Mouse (Mus musculus) mouse trophoblast stem cell (cell line): ENCODE data around the gene Iqsec2.
"Not testable (repeated sequence)": the region's sequence is repeated elsewhere in the genome, so short reads cannot be mapped to it uniquely, and the experiment has no call there.

Experiments used
- in situ Hi-C, 2 experiments: fragments of 300-500 bp; cut with MseI, MboI; formaldehyde crosslinking; loops; 2 replicates in 1 of 2; 3 replicates in 1 of 2; pipeline ENCODE4 v1.15.1; 2025

Iqsec2 gene

GRCm38 (mm10) chrX:152178843-152179545, 34.9 kb downstream of the Iqsec2 start:
- in situ Hi-C loops: no loop called here

DNA sequence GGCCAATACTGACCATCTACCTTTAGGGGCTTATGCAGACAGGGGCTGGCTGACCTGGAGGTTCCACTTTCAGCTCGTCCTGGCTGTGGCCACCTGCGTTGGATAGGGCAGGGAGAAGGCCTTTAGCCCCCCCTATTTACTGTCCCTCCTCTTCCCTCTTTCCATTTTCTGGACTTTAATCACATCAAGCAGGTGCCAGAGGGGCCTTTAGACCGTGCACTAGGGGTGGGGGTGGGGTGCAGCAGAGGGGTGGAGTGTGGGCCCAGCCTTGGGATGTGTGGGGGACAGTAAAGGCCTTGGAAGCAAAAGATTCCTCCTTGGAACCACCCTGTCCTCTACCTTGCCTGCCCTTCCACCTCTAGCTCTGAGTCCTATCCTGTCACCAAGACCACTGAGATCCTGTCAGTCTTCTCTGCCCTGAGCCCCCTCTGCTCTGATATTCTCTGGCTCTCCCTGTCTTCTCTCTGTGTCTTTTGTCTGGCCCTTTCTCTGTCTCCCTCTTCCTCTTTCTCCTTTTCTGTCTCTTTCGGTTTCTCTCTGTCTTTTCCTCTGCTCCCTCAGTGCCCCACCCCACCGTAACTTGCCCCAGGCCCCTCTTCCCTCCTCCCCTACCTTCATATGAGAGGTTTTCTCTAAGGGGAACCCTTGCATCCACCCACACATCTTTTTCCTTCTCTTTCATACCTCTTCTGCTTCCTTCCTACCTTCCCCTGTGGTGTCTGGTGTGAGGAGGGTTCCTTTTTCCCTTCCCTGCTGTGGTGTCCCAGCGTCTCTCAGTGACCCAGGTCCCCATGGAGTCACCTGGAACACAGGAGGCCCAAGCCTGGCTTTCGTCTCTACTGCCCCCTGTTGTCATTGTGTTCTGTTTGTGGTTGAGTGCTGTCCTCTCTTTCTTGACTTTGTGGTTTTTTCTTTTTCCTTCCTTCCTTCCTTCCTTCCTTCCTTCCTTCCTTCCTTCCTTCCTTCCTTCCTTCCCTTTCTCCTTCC, 35.9 kb downstream of the Iqsec2 start:
- in situ Hi-C loops: no loop called here

GRCm38 (mm10) chrX:152187151-152187550, 43.1 kb downstream of the Iqsec2 start:
- in situ Hi-C loops: no loop called here

GRCm38 (mm10) chrX:152191266-152191665, 47.2 kb downstream of the Iqsec2 start:
- in situ Hi-C loops: no loop called here

- in situ Hi-C loops: no loop called here
Measured at GRCm38 (mm10) chrX:152197814-152198648, 54.0 kb downstream of the Iqsec2 start.

DNA sequence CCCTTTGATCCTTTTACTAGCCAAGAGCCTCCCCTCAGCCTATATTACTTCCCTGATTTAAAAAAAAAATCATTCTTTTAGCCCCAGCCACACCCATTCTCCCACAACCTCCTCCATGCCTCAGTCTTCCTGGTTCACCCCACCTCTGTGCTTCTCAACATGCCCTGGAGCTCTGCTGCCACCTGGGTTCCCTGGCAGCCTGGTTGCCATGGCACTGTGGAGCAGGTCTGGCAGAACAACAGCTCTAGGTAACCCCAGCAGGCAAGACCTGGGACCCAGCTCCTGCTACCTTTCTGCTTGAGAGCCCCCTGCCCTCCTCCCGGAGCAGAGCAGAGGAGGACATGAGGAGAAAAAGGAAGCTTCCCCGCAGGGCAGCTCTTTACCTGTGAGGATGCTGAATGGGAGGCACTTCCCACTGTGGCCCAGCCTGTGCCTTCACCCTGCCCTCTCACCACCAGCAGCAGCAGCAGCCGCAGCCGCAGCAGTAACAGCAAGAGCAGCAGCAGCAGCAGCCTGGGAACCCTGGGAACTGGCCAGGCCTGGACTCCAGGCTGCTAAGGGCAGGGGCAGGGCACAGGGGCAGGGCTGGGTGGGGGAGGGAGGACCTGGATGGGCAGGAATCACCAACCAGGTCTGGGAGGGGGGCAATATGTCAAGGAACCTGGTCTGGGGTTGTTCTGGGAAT, 57.8 kb downstream of the Iqsec2 start:
- in situ Hi-C loops: no loop called here

DNA sequence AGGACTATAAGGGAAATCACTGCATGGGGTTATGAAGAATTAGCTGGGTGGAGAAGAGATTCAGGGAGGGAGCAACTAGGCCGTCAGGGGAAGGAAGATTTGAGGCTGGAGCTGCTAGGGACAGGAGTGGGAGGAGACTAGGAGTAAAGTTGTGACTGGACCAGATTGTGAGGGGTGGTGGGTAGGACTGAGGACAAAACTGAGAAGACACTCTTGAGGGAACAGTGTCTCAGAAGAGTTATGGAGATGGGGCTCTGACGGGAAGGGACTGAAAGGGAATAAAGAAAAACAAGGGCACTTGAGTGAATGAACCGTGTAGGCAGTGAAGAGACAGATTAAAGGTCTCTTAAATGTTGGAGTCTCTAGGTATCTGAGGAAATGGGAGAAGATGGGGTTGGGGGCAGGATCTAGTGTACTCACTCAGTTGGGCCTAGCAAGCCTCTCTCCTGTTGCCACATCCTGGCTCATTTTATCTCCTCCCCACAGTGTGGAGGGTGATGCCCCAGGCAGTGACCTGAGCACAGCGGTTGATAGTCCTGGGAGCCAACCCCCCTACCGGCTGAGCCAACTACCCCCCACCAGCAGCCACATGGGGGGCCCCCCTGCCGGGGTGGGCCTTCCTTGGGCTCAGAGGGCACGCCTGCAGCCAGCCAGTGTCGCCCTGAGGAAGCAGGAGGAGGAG, 58.5 kb downstream of the Iqsec2 start:
- in situ Hi-C loops: no loop called here

GRCm38 (mm10) chrX:152203247-152203646, 59.2 kb downstream of the Iqsec2 start:
- in situ Hi-C loops: no loop called here

DNA sequence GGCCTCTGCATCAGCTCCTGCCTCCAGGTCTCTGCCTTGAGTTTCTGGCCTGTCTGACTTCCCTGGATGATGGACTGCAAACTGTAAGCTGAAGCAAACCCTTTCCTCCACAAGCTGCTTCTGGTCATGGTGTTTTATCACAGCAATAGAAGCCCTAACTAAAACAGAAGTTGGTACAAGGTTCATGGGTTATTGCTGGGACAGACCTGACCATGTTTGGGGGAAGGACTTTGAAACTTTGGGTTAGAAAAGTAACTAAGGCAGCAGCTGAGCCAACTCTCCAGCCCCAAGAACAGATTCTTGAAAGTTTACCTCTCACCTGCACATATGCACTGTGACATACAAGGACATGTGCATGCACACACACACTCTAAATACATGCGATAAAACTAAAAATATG, 61.4 kb downstream of the Iqsec2 start:
- in situ Hi-C loops: no loop called here

DNA sequence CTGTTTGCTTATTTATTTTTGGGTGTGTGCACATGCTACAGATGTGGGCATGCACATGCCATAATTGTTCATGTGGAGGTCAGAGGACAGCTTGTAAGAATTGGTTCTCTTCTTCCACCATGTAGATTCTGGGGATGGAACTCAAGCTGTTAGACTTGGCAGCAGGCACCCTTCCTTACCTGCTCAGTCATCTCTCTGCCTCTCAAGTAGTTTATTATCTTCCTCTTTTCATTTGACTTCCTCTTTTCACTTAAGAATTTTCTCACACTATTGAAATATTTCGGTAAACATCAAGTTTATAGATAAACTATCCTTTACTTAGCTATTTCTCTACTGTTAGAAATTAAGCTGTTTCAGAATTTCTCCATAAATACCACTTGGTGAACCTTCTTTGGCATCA, 70.6 kb downstream of the Iqsec2 start:
- in situ Hi-C loops: no loop called here

DNA sequence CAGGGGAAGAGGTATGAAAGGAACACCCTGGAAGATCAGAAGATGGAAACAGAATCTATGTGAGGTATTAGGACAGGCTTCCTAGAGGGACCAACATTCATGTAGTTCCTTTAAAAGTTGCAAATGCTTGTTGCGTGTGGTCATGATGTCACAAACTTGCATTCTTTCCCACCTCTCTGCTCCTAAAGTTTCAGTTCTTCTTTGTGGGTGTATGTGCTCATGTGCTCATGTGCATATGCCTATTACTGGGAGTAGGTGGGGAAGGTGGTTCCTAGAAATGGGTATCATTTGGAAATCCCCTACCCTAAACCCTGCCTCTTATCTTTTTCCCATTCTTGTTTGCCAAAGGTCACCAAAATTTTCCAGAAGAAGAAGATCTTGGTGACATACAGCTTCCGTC, 74.5 kb downstream of the Iqsec2 start:
- in situ Hi-C loops: no loop called here

- in situ Hi-C loops: no loop called here
Measured at GRCm38 (mm10) chrX:152221721-152222120, 77.7 kb downstream of the Iqsec2 start.

GRCm38 (mm10) chrX:152222226-152222625, 78.2 kb downstream of the Iqsec2 start:
- in situ Hi-C loops: no loop called here

GRCm38 (mm10) chrX:152223313-152223712, 79.2 kb downstream of the Iqsec2 start:
- in situ Hi-C loops: no loop called here

DNA sequence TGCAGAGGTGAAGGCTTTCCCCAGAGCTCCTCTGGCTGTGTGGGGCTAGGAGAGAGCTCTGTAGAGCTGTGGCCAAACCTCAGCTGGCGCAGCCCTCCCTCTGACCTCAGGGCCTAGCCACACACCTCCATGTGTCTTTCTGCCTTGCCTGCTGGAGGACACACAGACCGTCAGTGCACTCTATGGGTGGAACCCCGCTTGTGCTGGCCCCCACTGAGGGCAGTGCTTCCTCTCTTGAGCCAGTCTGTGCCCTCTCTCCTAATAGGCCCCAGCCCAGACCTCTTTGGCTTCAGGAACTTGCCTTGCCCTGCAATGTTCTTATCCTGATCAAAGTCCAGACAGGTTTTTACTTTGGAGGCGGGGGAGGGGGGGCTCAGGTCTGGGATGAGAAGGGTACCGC, 80.2 kb downstream of the Iqsec2 start:
- in situ Hi-C loops: no loop called here

DNA sequence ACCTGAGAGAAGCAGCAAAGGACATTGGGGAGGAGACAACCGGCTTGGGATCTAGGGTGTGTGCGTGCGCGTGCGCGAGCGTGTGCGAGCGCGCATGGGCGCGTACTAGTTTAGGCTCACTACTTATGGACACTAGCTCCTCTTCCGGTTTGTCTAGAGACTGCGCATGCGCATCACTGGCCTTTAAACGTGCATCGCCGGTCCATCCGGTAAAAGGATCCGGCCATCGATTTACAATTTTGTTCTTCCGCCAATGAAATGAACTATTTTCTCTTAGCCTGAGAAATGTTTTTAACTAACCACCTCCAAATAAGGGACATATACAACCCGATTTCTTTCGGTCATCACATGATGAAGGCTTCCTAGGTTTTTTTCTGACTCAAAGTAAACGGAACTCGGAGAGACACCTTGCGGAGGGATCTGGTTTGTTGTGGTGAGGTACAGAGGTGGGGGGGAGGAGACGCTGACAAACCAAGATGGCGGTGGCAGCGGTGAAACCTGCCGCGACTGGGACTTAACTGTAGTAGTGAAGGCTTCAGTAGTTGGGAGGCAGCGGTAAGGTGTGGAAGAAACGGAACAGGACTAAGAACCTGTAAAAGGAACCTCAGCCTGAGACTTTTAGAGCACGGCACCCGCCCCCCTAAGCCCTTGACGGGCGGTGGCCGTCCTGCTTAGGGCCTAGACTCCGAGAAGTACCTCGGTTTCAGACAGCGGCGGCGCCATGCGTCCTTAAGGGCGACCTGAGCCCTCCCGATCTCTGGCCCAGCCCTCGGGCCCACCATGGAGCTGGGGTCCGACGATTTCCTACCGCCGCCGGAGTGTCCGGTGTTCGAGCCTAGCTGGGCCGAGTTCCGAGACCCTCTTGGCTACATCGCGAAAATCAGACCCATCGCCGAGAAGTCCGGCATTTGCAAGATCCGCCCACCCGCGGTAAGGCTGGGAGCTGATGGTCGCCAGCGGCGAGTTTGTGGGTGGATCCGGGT, 89.0 kb downstream of the Iqsec2 start, which contains the start of gene Kdm5c:
Gene Kdm5c (plus strand): TSS at position 240 of the 983 bp plus-strand sequence.
- in situ Hi-C loops: no loop called here

DNA sequence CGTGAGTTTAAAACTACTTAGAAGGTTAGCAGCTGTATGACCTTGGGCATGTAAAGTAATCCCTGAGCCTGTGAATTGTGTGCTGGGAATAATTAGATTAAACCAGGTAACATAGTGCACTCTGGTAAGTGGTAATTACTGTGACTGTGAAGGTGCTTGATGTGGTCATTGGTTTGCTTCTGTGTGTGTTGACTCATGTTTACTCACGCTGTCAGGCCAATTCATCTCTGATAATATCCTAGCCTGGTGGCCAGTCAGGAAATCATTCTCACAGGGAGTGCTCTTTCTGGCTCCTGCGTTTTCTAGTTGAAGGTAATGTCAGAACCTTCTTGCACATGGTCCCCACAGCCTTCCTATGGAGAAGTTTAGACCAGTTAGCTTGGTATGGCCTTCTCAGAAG, 90.1 kb downstream of the Iqsec2 start:
- in situ Hi-C loops: no loop called here

- in situ Hi-C loops: no loop called here
Measured at GRCm38 (mm10) chrX:152235758-152236157, 91.7 kb downstream of the Iqsec2 start.

DNA sequence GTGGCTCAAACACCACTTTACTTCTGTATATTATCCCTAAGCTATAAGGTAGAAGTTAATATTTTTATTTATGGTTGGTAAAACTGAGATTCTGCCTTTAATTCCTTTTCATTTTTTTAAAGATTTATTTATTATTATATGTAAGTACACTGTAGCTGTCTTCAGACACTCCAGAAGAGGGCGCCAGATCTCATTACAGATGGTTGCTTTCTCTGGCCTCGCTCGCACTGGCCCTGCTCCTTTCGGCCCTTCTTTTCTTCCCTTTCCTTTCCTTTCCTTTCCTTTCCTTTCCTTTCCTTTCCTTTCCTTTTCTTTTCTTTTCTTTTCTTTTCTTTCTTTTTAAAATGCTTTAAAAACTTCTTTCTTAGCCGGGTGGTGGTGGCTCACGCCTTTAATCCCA, 99.1 kb downstream of the Iqsec2 start:
- in situ Hi-C loops: not testable (repeated sequence)
